Mouse (Mus musculus): ENCODE data around the gene Trank1. TPM values are rescaled to one million over a fixed set of nuclear protein-coding genes. Genes with fewer than 3 reads are reported as not detected.

Trank1 gene
- polyA plus RNA-seq, 1 experiment from 2014 or later: not detected

DNA sequence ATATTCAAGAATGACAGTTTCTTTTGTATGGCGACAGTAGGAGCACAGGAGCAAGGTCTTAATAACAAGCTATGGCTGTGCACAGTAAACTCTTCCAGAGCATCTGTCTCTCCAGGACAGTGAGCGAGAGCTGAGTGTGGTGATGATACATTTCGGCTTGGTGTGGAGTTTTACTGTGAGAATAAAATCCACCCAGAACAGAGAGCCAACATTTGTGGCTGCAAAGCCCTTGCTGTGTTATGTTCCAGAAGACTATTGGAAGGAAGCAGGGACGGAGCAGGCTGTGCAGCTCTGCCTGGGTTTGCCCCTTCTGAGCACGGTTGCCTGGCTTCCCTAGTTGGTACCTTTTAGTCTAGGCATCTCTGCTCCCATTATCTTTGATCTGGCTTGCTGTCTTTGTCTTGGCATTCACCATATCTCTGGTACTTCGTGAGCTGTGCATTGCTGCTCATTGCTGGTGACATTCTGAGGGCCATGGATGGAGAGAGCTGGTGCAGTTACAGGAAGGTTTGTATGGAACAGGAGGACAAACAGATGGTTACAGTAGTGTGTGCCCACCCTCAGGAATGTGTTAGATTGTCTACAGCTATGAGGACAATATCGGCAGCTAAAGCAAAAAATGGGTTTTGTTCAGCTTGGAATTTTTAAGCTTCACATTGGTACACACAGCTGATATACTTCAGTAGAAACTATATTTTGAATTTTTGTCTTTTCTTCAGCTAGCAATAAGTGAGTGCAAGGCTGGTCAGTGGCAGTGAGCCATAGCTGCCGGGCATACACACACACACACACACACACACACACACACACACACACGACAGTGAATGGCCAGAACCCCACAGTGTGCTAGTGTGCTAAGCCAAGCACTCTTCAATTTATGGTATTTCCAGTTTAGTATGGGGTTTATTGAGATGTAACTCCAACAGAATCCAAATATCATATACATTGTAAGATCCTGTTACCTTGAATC, 69.8 kb downstream of the Trank1 start:
- Histone ChIP-seq H3K27ac (no peak overlapping the region), H3K36me3 (ENCODE audit: inconsistent target) (no peaks in the 10 kb centered on the region), H3K4me3 (ENCODE audit: inconsistent target) (no peak overlapping the region), H3K79me2 (ENCODE audit: inconsistent target) (no peaks in the 10 kb centered on the region)
- 89% methylated on average over 9 of the region's 9 CpGs for WGBS (ENCODE audit: missing documents)

DNA sequence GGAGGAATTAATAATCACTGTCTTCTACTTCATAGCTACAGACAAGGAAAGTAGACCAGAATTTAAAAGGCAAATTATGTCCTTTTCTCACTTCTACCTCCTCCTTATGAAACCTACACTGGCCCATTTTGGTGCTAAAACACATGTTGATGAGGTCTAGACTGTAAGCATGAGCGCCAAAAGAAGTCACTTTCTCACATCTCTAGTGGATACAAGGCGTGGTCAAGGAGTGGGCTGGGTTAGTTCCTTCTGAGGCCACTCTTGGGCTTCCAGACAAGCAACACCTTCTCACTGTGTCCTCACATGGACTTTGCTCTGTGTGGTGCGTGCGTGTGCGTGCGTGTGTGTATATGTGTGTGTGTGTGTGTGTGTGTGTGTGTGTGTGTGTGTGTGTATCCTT, 70.9 kb downstream of the Trank1 start:
- no peak overlapping the region for H3K4me3 ChIP-seq (ENCODE audit: inconsistent target)
- H3K27ac ChIP-seq: no peak overlapping the region
- H3K79me2 ChIP-seq (ENCODE audit: inconsistent target): no peaks in the 10 kb centered on the region
- WGBS (ENCODE audit: missing documents): 94% methylated on average over 6 of the region's 6 CpGs
- H3K36me3 ChIP-seq (ENCODE audit: inconsistent target): no peaks in the 10 kb centered on the region

DNA sequence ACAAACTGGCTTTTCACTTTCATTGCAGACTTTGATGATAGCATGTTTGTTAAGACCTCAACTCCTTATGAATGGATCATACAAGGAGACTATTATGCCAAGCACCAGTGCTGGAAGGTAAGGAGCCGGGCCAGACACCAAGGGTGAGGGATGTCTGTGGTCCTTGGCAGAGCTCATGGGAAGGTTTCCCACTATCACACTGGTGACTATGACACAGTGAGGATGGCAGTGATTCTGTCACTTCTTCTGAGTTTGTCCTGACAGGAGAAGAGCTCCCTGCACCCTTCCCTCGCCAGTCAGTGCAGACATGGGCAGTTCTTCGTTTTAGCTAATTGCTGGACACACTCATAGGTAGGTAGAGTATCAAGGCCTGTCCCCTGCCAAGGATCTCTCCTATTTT, 71.5 kb downstream of the Trank1 start:
- no peaks in the 10 kb centered on the region for H3K36me3 ChIP-seq (ENCODE audit: inconsistent target)
- H3K79me2 ChIP-seq (ENCODE audit: inconsistent target): no peaks in the 10 kb centered on the region
- 77% methylated on average over 3 of the region's 3 CpGs for WGBS (ENCODE audit: missing documents)
- no peak overlapping the region for H3K4me3 ChIP-seq (ENCODE audit: inconsistent target)
- no peak overlapping the region for H3K27ac ChIP-seq

DNA sequence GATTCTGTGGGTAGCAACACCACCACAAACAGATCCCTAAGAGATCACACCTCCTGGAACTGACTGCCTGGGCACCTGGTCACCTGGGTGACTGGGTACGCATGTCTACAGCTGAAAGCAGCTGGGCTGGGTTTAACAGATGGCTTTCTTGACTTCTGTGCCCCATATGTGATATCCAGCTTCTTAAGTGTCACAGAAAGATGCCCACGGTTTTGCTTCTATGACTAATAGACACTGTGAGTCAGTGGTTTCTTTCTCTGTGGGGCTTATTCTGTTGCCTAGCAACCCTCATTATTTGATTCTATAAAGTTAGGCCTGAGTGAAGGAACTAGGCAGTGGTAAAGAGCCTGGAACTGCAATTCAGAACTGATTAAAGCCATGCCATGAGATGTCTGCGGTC, 72.2 kb downstream of the Trank1 start:
- no peaks in the 10 kb centered on the region for H3K36me3 ChIP-seq (ENCODE audit: inconsistent target)
- H3K4me3 ChIP-seq (ENCODE audit: inconsistent target): no peak overlapping the region
- H3K27ac ChIP-seq: no peak overlapping the region
- 81% methylated on average over 3 of the region's 3 CpGs for WGBS (ENCODE audit: missing documents)
- H3K79me2 ChIP-seq (ENCODE audit: inconsistent target): no peaks in the 10 kb centered on the region

DNA sequence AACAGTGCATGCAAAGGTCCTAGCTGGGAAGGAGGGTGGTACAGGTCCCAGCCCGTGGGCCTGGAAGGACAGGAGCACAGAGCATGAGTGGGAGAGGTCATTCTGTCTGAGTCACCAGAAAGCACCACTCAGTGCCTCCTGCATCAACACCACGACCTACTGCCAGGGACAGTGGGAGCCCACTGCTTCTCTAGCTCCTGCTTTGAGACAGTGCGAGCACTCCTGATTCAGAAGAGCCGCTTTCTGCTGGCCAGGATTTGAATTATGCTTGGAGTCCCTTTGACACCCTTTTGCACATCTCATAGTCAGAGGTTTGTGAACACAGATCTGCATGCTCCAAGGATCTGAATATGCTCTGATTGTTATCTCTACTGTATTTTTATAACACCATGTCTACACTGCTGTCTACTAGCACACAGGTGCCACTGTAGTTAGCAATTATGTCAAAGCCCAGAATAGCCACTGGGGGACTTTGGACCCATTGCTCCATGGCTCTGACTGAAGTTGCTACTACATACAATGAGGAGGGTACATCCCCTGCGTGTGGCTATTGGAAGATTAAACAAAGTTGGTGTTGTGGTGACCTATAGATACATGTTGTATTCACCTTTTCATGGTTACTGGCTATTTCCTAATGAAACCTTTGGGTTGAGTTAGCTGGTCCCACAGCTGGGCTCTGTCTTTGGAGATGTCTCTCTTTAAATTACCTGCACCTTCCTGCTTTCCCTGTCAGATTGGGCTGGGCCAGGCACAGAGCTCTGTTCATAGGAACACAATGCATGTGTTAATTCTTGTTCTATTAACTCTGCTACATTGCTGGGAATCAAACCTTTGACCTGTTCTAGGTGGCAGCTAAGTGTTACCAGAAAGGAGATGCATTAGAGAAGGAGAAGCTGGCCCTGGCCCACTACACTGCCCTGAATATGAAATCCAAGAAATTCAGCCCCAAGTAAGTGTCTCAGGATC, 74.3 kb downstream of the Trank1 start:
- Histone ChIP-seq H3K36me3 (ENCODE audit: inconsistent target) (no peaks in the 10 kb centered on the region), H3K27ac (no peak overlapping the region), H3K79me2 (ENCODE audit: inconsistent target) (no peaks in the 10 kb centered on the region), H3K4me3 (ENCODE audit: inconsistent target) (no peak overlapping the region)
- WGBS (ENCODE audit: missing documents): 81% methylated on average over 5 of the region's 5 CpGs

DNA sequence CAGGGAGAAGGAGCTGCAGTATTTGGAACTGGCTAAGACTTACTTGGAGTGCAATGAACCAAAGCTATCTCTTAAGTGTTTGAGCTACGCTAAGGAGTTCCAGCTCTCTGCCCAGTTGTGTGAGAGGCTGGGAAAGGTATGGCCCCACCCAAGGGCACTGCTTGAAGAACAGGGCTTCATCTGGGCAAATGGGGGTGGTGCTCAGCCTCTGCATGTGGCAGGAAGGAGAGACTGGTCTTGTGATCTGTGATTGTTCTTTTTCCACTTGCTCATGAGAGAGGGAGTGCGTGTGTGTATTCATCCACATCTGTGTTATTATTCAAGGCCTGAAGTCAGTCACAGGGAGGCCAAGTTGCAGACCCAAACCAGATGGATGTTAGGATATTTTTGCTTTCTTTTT, 75.0 kb downstream of the Trank1 start:
- Histone ChIP-seq H3K36me3 (ENCODE audit: inconsistent target) (no peaks in the 10 kb centered on the region), H3K27ac (no peak overlapping the region), H3K4me3 (ENCODE audit: inconsistent target) (no peak overlapping the region), H3K79me2 (ENCODE audit: inconsistent target) (no peaks in the 10 kb centered on the region)
- 93% methylated on average over 2 of the region's 2 CpGs for WGBS (ENCODE audit: missing documents)

DNA sequence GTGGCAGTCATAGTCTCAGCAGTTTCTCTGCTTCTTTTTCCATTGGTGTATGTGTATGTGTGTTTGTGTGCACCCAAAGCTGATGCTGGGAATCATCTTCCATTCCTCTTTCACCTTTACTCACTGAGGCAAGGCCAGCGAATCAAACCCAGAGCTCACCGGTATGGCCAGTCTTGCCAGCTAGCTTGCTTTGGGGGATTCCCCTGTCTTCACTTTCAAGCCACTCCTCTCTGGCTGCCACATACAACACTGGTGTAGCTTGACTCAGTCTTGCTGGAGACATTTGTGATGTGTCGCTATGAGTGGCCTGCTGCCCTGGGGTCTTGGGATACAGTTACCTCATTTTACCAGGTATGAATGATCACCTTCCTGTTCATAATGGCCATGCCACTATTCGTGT, 76.0 kb downstream of the Trank1 start:
- Histone ChIP-seq H3K36me3 (ENCODE audit: inconsistent target) (no peaks in the 10 kb centered on the region), H3K4me3 (ENCODE audit: inconsistent target) (no peak overlapping the region), H3K27ac (no peak overlapping the region), H3K79me2 (ENCODE audit: inconsistent target) (no peaks in the 10 kb centered on the region)
- WGBS (ENCODE audit: missing documents): 86% methylated on average over 4 of the region's 4 CpGs

DNA sequence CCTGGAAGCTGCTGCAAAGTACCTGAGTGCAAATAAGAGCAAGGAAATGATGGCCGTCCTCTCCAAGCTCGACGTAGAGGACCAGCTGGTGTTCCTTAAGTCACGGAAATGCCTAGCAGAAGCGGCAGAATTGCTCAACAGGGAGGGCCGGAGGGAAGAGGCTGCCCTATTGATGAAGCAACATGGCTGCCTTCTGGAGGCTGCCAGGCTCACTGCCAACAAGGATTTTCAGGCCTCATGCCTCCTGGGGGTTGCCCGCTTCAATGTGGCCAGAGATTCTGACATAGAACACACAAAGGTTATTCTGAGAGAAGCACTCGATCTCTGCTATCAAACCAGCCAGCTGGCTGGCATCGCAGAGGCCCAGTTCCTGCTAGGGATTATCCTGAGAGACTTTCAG, 78.5 kb downstream of the Trank1 start:
- Histone ChIP-seq H3K36me3 (ENCODE audit: inconsistent target) (no peaks in the 10 kb centered on the region), H3K27ac (no peak overlapping the region), H3K4me3 (ENCODE audit: inconsistent target) (no peak overlapping the region), H3K79me2 (ENCODE audit: inconsistent target) (no peaks in the 10 kb centered on the region)
- 75% methylated on average over 9 of the region's 9 CpGs for WGBS (ENCODE audit: missing documents)

DNA sequence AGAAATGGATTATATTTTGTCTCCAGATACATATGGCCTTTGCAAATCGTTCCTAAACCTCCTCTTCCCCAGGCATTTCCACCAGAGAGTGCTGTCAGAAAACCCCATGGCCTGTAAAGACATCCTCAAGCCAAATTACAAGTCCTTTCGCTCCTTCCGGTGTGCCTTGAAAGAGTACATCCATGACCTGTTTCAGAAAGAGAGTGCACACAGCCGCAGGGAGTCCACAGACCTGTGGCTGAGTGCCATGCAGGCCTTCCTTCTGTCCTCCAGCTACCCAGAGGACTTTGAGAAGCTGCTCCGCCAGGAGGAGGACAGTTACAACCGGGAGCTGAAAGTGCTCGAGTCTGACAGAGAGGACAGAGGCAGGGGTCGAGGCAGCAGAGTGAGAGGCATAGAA, 79.5 kb downstream of the Trank1 start:
- Histone ChIP-seq H3K36me3 (ENCODE audit: inconsistent target) (no peaks in the 10 kb centered on the region), H3K27ac (no peak overlapping the region), H3K4me3 (ENCODE audit: inconsistent target) (no peak overlapping the region), H3K79me2 (ENCODE audit: inconsistent target) (no peaks in the 10 kb centered on the region)
- 83% methylated on average over 8 of the region's 8 CpGs for WGBS (ENCODE audit: missing documents)

DNA sequence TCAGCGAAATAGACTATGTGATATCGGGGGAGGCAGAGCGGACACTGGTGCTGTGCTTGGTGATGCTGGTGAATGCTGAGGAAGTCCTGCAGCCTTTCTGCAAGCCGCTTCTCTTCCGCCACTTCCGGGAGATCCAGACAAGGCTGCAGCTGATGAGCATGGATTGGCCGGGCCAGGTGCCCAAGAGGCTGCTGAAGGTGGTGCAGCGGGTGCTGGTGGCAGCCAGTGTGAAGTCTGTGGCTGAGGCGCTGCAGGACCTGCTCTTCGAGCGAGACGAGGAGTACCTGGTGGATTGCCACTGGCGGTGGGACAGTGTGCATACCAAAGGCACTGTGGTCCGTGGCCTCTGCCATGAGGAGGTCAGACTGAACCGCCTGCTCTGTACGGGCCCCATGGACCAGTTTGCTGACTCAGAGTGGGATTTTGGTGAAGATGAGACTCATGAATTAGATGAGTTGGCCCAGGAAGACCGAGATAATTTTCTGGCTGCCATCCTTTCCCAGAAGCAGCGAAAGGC, 80.4 kb downstream of the Trank1 start:
- no peak overlapping the region for H3K4me3 ChIP-seq (ENCODE audit: inconsistent target)
- H3K79me2 ChIP-seq (ENCODE audit: inconsistent target): no peaks in the 10 kb centered on the region
- no peak overlapping the region for H3K27ac ChIP-seq
- 87% methylated on average over 15 of the region's 18 CpGs for WGBS (ENCODE audit: missing documents)
- H3K36me3 ChIP-seq (ENCODE audit: inconsistent target): no peaks in the 10 kb centered on the region

DNA sequence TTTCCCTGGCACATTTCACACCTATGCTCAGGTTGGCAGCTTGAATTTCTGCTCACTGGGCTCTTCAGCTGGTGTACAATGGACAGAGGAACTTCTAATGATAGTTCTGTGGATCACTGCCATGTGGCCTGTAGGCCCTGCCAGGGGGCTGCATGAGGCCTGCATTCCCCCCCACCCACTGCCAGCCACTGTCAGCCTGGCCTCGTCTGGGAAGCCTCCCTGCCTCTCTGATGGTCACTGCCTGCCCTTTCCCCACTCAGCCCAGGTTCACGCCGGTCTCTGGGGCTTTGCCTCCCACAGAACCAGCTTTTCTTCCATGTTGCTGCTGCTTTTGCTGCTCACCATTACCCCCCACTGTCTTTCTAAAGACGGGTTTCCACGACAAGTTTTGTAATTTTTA, 83.7 kb downstream of the Trank1 start:
- Histone ChIP-seq H3K79me2 (ENCODE audit: inconsistent target) (no peaks in the 10 kb centered on the region), H3K4me3 (ENCODE audit: inconsistent target) (no peak overlapping the region), H3K36me3 (ENCODE audit: inconsistent target) (no peaks in the 10 kb centered on the region), H3K27ac (no peak overlapping the region)
- WGBS (ENCODE audit: missing documents): 97% methylated on average over 4 of the region's 5 CpGs

DNA sequence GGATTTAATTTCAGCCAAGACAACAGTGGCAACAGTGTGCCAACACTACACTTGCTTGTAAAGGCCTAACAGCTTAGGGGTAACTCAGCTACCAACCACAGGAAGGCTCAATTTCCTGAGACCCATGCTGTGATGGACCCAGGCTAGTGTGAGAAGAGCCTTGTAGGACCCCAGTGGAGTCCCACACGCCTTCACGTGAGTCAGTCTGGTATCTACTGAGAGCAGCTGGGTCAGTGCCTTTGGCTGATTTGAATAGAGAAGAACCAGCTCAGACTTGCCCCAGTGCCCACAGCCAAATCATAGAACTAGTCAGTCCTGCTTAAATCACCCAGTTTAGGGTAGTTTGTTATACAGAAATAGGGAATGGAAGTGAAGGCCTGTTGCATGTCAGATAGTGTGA, 86.5 kb downstream of the Trank1 start:
- Histone ChIP-seq H3K79me2 (ENCODE audit: inconsistent target) (no peaks in the 10 kb centered on the region), H3K27ac (no peak overlapping the region), H3K36me3 (ENCODE audit: inconsistent target) (no peaks in the 10 kb centered on the region), H3K4me3 (ENCODE audit: inconsistent target) (no peak overlapping the region)
- WGBS (ENCODE audit: missing documents): 85% methylated on average over 2 of the region's 2 CpGs

DNA sequence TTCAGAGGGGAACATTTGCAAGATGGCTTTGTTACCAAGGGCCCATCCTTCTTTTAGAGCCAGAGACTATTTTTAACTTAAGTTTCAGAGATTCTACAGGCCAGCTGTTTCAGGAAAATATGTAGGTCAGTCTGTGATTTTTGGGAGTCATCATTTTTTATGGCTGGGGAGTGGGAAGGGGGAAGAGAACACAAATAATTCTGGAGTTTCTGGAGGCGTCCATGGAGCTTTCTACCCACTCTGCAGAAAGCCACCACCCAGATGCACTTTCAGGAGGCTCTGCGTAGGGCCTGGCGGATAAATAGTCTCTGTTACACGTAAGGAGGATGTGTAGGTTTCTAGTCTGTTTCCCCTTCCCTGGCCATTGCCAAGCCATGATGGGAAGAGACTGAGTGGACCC, 88.5 kb downstream of the Trank1 start:
- Histone ChIP-seq H3K27ac (no peak overlapping the region), H3K36me3 (ENCODE audit: inconsistent target) (no peaks in the 10 kb centered on the region), H3K79me2 (ENCODE audit: inconsistent target) (no peaks in the 10 kb centered on the region), H3K4me3 (ENCODE audit: inconsistent target) (no peak overlapping the region)
- 82% methylated on average over 4 of the region's 4 CpGs for WGBS (ENCODE audit: missing documents)

DNA sequence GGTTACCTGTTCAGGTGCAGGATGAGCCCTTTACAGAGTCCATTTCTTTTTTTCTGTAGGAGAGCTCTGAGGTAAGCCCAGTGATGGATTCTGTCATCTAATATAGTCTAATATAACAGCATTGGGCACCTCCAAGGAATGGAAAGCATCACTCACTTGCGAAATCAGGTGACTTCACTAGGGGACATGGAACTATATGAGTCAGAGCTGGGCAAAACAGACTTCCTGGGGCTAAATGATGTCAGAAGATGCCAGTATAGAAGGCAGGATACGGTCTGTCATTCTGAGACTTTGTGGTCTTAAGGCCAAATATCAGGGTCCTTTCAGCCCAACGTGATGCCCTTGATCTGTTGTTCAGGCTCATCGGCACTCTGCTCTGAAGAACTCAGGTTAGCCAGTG, 91.6 kb downstream of the Trank1 start:
- H3K27ac ChIP-seq: no peak overlapping the region
- H3K4me3 ChIP-seq (ENCODE audit: inconsistent target): no peak overlapping the region
- 91% methylated on average over 4 of the region's 4 CpGs for WGBS (ENCODE audit: missing documents)
- H3K36me3 ChIP-seq (ENCODE audit: inconsistent target): no peaks in the 10 kb centered on the region
- H3K79me2 ChIP-seq (ENCODE audit: inconsistent target): no peaks in the 10 kb centered on the region

All from macrophage (primary cell).